Mouse (Mus musculus) heart, postnatal 14 days (tissue): ENCODE data around the gene Htra1. TPM values are rescaled to one million over a fixed set of nuclear protein-coding genes. Genes with fewer than 3 reads are reported as not detected.

ENCODE experiments used
- DNase-seq, 2 experiments: peaks; one replicate each; pipeline ENCODE4 v3.0.0; 2021 to 2022
- intact Hi-C: fragments of 180-260 bp; cut with DNase I; formaldehyde crosslinking; loops from one replicate; pipeline ENCODE4 v1.15.1; 2025
- microRNA-seq, 2 experiments: library from miRNA; unstranded; fragments of <30 nt; microRNA quantifications; one replicate each; pipeline ENCODE4 v1.2.0; 2021 to 2022
- total RNA-seq, 2 experiments: library from RNA; stranded (reverse); gene quantifications; 2 replicates each; pipeline ENCODE4 v1.2.3; 2021

The Htra1 gene
- total RNA-seq, 2 experiments from 2014 or later: 151 to 162 TPM

DNA sequence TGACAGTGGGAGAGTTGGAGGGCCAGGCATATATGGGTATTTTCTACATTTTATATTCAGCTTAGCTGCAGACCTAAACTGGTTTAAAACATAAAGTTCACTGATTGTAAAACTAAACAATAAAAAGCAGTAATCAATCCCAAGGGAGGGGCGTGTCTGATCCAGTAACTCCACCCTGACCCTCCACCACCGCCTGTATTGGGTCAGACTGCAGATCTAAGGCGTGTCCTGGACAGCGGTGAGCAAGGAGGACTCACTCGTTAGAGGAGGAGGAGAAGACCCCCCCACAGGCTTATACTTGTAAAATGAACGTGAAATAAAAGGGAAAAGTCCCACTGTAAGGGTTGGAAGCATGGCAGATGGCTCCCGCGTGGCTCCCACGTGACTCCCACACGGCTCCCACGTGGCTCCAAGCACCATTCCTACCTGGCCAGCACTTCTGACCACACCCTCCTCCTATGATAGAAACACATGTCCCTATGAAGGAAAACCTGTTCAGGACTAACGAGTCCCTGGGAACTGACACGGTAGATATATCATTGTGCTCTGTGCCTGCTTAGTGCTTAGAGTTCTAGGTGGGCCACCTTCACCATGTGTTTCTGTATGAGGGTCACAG lies 55.4 kb downstream of the Htra1 start:
- intact Hi-C loops: no loop called here
- DNase-seq: no peak

DNA sequence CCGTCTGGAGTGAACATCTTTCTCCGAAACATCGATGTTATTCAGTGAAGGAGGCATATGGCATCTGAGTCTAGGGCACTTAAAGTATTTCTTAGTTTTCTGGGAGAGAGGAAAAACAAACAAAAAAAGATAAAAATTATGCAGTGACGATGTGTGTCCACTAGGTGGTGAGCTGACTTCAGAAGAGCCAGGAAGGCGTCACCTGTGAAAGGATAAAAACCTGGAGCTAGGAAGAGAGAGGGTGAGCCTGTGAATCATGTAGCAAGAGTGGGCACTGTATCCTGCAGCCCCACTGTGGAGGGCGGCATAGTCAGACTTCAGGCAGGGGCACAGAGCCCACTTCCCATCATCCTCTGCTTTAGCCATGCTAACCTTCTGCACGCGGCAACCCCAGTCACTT lies 58.0 kb downstream of the Htra1 start:
- DNase-seq: no peak
- intact Hi-C loops: loop anchor here (2.0 kb wide), 1 partner anchor 49 kb away; no protein-coding TSS in a partner anchor

DNA sequence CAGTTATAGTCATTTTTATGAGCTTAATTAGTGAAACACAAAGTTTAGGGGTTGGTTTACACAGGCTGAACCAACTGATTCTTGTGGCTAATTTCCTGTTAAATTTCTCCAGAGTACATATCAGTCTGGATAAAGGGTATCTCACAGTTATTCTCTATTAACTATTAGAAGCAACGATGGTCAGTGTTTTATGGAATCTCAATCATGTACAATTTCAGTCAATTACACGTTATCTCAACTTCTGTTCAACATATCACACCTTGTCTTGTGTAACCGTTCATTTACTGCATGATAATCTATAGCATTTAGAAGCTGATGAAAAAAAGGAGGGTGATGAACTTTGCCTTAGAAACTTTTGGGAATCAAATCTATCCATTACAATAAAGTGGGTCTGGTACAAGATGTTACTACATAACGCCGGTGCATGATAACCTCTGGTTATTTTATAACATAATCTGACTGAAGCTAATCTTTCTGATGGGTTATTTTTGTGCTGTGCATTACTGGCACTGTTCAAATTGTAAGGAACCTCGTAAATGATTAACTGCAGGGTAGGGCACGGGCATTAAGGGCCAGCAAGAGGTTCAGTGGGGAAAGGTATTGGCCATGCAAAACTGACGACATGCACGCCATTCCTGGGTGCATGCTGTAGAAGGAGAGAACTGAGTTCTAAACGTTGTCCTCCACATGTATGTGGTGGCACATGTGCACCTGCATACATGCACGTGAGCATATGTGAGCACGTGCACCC lies 66.2 kb downstream of the Htra1 start:
- no peak for DNase-seq
- intact Hi-C loops: no loop called here

- intact Hi-C loops: no loop called here
Observed at GRCm38 (mm10) chr7:131004071-131004470, 68.2 kb downstream of the Htra1 start.

DNA sequence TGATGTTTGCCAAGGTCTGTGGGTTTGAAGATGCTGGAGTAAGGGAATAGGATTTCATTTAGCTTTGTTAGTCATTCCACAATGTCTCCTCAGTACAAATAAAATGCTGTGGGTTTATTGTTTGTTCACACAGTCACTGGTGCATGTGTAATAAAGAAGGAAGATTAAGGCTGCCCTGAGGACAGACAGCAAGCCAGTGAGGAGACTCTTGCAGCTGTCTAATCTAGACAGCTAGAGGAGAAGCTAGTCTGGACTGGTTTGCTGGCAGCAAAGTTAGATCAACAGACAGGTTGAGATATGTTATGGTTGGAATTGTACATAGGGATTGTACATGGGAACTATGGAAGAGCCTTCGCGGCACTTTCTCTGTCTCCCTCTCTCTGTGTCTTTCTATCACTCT lies 71.3 kb downstream of the Htra1 start:
- intact Hi-C loops: no loop called here
- DNase-seq: no peak

More at GRCm38 (mm10) chr7:131004071-131004470, 68.2 kb downstream of the Htra1 start:
- DNase-seq: no peak

- DNase-seq: no peak
- intact Hi-C loops: no loop called here
Observed at GRCm38 (mm10) chr7:131009178-131009577, 73.3 kb downstream of the Htra1 start.

GRCm38 (mm10) chr7:131011901-131012300 lies 76.0 kb downstream of the Htra1 start:
- intact Hi-C loops: no loop called here
- no peak for DNase-seq

GRCm38 (mm10) chr7:131019181-131019580 lies 83.3 kb downstream of the Htra1 start:
- DNase-seq: no peak

GRCm38 (mm10) chr7:131024807-131025206 lies 88.9 kb downstream of the Htra1 start:
- DNase-seq: no peak
- intact Hi-C loops: no loop called here

More at GRCm38 (mm10) chr7:131019181-131019580, 83.3 kb downstream of the Htra1 start:
- intact Hi-C loops: no loop called here

GRCm38 (mm10) chr7:131027557-131027956 lies 91.6 kb downstream of the Htra1 start:
- intact Hi-C loops: no loop called here
- DNase-seq: no peak

DNA sequence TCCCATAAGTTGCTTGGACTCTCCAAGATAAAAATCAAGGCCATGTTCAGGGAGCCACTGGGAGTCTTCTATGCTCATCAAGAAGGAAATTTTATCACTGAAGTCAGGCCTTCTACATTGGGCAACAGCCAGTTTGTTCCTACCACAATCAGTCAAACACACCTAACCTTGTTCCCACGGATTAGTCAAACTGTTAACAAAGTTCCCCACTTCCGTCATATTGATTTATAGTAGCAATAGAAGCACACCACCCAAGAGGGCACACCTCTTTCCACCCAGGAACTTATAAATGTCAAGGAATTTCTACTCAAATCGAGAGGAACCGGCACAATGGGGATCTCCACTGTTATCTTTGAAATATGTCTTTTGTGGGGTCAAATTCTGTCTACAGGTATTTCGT lies 95.8 kb downstream of the Htra1 start, which contains the start of gene Dmbt1:
Gene Dmbt1, plus strand, starts transcription at position 299 of the 400 bp plus-strand sequence.
- intact Hi-C loops: no loop called here
- no peak for DNase-seq

Small RNA genes within 50 kb of the gene (microRNA-seq; reads per million reads assigned to microRNA genes)
- gene Mir7061: 0.27 to 0.48 reads per million in 2 experiments

Other genes with a start within 250 kb of the Htra1 start
- under 1 TPM in 1 of 2 experiments, not detected in 1; 0.12 TPM for gene Btbd16, start 162.0 kb upstream of the Htra1 start, total RNA-seq
- gene Plekha1, start 70.4 kb upstream of the Htra1 start, total RNA-seq: 10 to 100 TPM; 46.7 to 51.4 TPM
- under 1 TPM in 1 of 2 experiments, not detected in 1; 0.12 TPM for gene Dmbt1, start 95.9 kb downstream of the Htra1 start, total RNA-seq
- not detected for gene 4933402N03Rik, start 210.2 kb downstream of the Htra1 start, total RNA-seq
- 10 to 100 TPM; 14.9 to 18.7 TPM for gene 5430419D17Rik, start 238.3 kb downstream of the Htra1 start, total RNA-seq